Mouse (Mus musculus): Measurements from ENCODE around the gene Fbxo11. TPM values are rescaled to one million over a fixed set of nuclear protein-coding genes. Genes with fewer than 3 reads are reported as not detected.
"Not testable (repeated sequence)": the region's sequence is repeated elsewhere in the genome, so short reads cannot be mapped to it uniquely, and the experiment has no call there.

The Fbxo11 gene
- polyA plus RNA-seq, 1 experiment from 2014 or later, result 26.7 TPM

DNA sequence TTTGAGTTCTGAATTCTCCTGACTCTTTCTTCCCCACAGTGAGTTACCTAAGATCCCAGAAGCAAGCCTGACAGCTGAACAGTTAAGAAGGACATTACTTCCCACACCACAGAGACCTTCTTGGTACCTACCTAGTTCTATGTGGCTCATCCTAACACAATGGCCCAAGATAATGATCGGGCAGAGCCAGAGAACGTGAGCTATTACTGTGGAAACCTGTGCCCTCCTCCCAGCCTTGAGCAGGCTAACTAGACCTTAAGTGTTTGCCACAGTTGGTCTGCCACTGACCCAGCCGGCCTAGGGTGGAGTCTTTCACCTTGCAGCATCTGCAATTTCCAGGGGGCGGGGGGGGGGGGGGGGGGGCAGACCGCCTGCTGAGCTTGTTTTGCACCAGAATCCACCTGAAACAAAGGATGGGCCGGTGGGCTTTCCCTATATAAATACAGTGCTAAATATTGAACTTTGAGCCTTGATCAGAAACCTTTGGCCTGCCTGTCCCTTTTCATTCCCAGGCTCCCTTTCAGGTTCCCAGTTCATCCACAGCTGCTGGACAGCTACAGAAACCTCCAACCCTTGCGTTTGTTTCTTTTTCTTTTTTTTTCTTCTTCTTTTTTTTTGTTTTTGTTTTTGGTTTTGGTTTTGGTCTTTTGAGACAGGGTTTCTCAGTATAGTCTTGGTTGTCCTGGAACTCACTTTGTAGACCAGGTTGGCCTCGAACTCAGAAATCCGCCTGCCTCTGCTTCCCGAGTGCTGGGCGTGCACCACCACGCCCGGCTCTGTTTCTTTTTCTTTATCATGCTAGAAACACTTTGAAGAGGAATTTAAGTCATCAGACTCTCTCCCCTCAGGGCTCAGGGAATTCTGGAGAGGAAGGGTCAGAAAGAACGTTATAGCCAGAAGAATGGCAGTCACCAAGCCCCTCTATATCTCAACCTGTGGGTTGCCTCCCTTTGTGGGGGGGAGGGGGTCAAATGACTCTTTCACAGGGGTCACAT is 101.7 kb downstream of the Fbxo11 start:
- Histone ChIP-seq H3K4me2 (replicated peaks; ENCODE audit: low read depth, low read length) (no peak overlapping the region), H3K36me3 (ENCODE audit: control insufficient read depth, insufficient read depth, low read length) (no peaks in the 10 kb centered on the region), H3K27me3 (ENCODE audit: control insufficient read depth, insufficient read depth, low read length) (no peaks in the 10 kb centered on the region), H3K9me3 (ENCODE audit: control insufficient read depth, low read length) (0 out of 2 replicates have a peak, but pooled peaks cover 3% of the 10 kb centered on the region), H3K27ac (ENCODE audit: low read depth, low read length) (no peak overlapping the region), H3K9ac (ENCODE audit: low read depth, low read length) (no peak overlapping the region), H3K4me1 (ENCODE audit: control insufficient read depth, insufficient read depth, low read length) (no peaks in the 10 kb centered on the region), H3K4me3 (ENCODE audit: low read length) (no peak overlapping the region)
- no peak for ATAC-seq (ENCODE audit: low FRiP score, low TSS enrichment)
- WGBS, result 89% methylated on average over 13 of the region's 14 CpGs

DNA sequence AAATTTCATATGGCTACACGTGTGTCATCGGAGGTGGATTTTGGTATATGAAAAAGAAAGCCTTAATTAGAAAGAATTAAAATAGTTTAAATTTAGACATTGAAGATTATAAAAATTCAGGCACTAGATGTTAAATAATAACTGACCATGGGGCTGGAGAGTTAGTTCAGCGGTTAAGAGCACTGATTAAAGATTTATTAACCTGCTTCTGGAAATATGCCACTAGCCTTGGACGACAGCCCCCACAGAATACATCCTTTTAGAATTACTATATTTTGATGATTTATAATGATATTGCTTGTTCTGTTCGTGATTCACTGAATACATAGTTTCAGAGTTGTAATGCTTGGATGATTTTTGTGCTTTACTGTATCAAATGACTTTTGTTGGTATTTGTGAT is 105.2 kb downstream of the Fbxo11 start:
- H3K27ac ChIP-seq (ENCODE audit: low read depth, low read length); H3K4me2 ChIP-seq (replicated peaks; ENCODE audit: low read depth, low read length); ATAC-seq (ENCODE audit: low FRiP score, low TSS enrichment); H3K4me3 ChIP-seq (ENCODE audit: low read length); H3K9me3 ChIP-seq (ENCODE audit: control insufficient read depth, low read length); H3K36me3 ChIP-seq (ENCODE audit: control insufficient read depth, insufficient read depth, low read length); H3K27me3 ChIP-seq (ENCODE audit: control insufficient read depth, insufficient read depth, low read length); H3K4me1 ChIP-seq (ENCODE audit: control insufficient read depth, insufficient read depth, low read length); H3K9ac ChIP-seq (ENCODE audit: low read depth, low read length): not testable (repeated sequence)
- WGBS, result 74% methylated on average over 5 of the region's 5 CpGs

DNA sequence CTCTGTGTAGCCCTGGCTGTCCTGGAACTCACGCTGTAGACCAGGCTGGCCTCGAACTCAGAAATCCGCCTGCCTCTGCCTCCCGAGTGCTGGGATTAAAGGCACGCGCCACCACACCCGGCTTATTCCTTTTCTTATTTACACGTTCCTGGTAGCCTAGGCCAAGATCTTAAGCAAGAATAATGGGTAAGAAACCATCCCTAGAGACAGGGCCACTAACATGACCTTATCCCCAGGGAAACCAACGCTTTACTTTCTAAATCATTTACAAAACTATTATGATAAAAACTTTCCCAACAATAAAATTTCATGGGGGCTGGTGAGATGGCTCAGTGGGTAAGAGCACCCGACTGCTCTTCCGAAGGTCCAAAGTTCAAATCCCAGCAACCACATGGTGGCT is 105.7 kb downstream of the Fbxo11 start:
- 92% methylated on average over 11 of the region's 11 CpGs for WGBS
- not testable (repeated sequence) for H3K4me2 ChIP-seq (replicated peaks; ENCODE audit: low read depth, low read length); H3K4me1 ChIP-seq (ENCODE audit: control insufficient read depth, insufficient read depth, low read length); ATAC-seq (ENCODE audit: low FRiP score, low TSS enrichment); H3K27me3 ChIP-seq (ENCODE audit: control insufficient read depth, insufficient read depth, low read length); H3K9ac ChIP-seq (ENCODE audit: low read depth, low read length); H3K4me3 ChIP-seq (ENCODE audit: low read length); H3K27ac ChIP-seq (ENCODE audit: low read depth, low read length); H3K9me3 ChIP-seq (ENCODE audit: control insufficient read depth, low read length); H3K36me3 ChIP-seq (ENCODE audit: control insufficient read depth, insufficient read depth, low read length)

DNA sequence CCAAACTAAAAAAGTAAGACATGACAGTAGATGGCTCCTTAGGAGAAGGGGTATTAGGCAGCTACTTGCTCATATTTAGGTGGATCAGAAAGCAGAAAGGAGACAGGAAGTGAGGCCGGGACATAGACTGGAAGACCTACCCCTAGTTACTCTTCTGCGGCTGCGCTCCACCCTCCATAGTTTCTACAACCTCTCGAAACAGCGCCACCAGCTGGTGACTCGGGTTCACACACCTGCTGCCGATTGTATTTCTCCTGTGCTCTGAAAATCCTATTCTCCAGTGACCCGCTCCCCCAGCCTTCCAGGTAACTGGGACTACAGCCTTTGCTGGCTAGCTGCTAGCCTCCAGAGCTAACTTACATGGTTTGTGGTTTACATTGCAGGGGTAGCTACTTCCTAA is 106.8 kb downstream of the Fbxo11 start:
- ATAC-seq (ENCODE audit: low FRiP score, low TSS enrichment), result no peak
- H3K4me2 ChIP-seq (replicated peaks; ENCODE audit: low read depth, low read length), result no peak overlapping the region

DNA sequence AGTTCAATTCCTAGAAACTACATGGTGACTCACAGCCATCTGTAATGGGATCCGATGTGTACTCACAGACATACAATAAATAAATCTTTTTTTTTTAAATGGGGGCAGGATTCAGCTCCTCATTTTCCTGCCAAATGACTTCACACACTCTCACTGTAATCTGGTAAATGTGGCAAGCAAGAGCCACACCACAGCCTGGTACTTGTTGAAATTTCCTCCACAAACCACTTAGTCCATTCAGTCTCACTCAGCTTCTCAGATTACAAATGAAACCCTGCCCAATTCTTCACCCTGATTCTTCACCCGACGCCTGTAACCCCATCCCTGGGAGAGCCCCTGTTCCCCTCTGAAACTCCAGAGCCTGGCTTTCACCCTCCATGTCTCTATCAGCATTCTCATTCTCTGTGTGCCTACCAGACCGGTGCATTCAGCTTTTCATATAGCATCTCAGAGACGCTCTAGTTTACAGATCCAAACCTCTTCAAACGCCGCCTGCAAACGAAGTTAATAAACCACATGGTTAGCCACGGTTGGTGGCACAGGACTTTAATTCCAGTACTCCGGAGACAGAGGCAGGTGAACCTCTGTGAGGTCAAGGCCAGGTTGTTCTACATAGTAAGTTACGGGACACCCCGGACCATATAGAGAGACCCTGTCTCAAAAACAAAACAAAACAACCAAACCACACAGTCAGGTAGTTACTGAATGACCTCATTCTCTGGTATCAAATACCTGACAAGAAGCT is 107.8 kb downstream of the Fbxo11 start:
- no peak overlapping the region for H3K27ac ChIP-seq (ENCODE audit: low read depth, low read length)

More for the DNA sequence above, 106.8 kb downstream of the Fbxo11 start:
- no peak overlapping the region for H3K9ac ChIP-seq (ENCODE audit: low read depth, low read length)
- H3K4me3 ChIP-seq (ENCODE audit: low read length), result no peak overlapping the region
- H3K27ac ChIP-seq (ENCODE audit: low read depth, low read length), result no peak overlapping the region
- no peaks in the 10 kb centered on the region for H3K27me3 ChIP-seq (ENCODE audit: control insufficient read depth, insufficient read depth, low read length)
- H3K36me3 ChIP-seq (ENCODE audit: control insufficient read depth, insufficient read depth, low read length), result no peaks in the 10 kb centered on the region
- WGBS, result 69% methylated on average over 8 of the region's 8 CpGs
- no peaks in the 10 kb centered on the region for H3K9me3 ChIP-seq (ENCODE audit: control insufficient read depth, low read length)
- H3K4me1 ChIP-seq (ENCODE audit: control insufficient read depth, insufficient read depth, low read length), result no peaks in the 10 kb centered on the region

DNA sequence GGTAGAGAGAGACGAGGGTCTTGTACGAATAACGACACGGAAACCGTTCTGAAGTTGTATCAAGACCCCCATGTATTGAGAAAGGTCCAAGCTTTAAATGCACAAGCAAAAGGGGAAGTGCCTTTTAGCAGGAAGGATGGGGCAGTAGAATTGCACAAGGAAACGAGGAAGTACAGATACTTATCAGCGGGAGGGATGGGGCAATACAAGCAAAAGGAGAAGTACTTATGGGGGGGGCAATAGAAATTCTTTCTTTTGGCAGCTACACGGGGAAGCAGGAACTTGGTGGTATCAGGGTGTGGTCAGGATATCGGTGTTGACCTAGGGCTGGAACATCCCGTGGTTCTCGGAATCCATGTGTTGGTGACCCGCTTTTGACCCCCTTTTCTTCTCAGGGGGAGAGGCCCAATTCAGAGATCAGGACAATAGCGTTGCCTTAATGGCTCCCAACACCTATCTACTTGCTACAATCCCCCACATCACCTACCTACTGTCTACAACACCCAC is 110.4 kb downstream of the Fbxo11 start:
- not testable (repeated sequence) for H3K36me3 ChIP-seq (ENCODE audit: control insufficient read depth, insufficient read depth, low read length); H3K4me3 ChIP-seq (ENCODE audit: low read length); H3K4me1 ChIP-seq (ENCODE audit: control insufficient read depth, insufficient read depth, low read length); H3K27me3 ChIP-seq (ENCODE audit: control insufficient read depth, insufficient read depth, low read length); ATAC-seq (ENCODE audit: low FRiP score, low TSS enrichment); H3K9ac ChIP-seq (ENCODE audit: low read depth, low read length); H3K27ac ChIP-seq (ENCODE audit: low read depth, low read length); H3K9me3 ChIP-seq (ENCODE audit: control insufficient read depth, low read length); H3K4me2 ChIP-seq (replicated peaks; ENCODE audit: low read depth, low read length)
- 93% methylated on average over 13 of the region's 13 CpGs for WGBS

More for the DNA sequence above, 107.8 kb downstream of the Fbxo11 start:
- H3K9me3 ChIP-seq (ENCODE audit: control insufficient read depth, low read length), result no peaks in the 10 kb centered on the region
- no peak overlapping the region for H3K4me3 ChIP-seq (ENCODE audit: low read length)
- H3K27me3 ChIP-seq (ENCODE audit: control insufficient read depth, insufficient read depth, low read length), result no peaks in the 10 kb centered on the region
- 43% methylated on average over 12 of the region's 12 CpGs for WGBS
- no peaks in the 10 kb centered on the region for H3K4me1 ChIP-seq (ENCODE audit: control insufficient read depth, insufficient read depth, low read length)
- 0 out of 2 replicates have a peak, but pooled peaks have one; percentile 47 for ATAC-seq (ENCODE audit: low FRiP score, low TSS enrichment)
- no peak overlapping the region for H3K4me2 ChIP-seq (replicated peaks; ENCODE audit: low read depth, low read length)
- H3K9ac ChIP-seq (ENCODE audit: low read depth, low read length), result no peak overlapping the region
- no peaks in the 10 kb centered on the region for H3K36me3 ChIP-seq (ENCODE audit: control insufficient read depth, insufficient read depth, low read length)

DNA sequence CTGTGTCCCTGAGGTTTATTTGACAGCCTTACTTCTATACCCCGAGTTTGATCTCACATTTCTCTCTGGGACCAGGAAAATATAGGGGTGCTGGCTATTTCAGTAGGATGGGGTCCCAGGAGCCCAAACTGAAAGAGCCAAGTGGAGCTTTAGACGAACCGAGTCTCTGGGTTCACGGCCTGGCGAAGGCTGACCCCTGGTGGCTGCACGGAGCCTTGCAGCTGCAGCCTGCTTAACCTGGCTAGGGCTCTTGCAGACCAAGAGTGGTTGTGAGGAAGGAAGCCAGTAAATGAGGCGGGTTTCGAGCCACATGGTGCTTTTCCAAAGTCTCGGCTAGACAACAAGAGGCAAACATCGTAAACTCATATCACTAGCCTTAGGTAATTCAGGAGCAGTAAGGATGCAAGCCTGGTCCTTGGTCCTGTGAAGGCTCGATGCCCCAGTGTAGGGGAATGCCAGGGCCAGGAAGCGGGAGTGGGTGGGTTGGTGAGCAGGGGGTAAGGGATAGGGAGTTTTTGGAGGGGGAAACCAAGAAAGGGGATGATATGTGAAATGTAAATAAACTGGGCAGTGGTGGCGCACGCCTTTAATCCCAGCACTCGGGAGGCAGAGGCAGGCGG is 116.0 kb downstream of the Fbxo11 start:
- ATAC-seq (ENCODE audit: low FRiP score, low TSS enrichment), result peak; percentile 56; the same call in 1 of the 2 replicates
- H3K4me3 ChIP-seq (ENCODE audit: low read length), result no peak overlapping the region
- H3K4me2 ChIP-seq (replicated peaks; ENCODE audit: low read depth, low read length), result no peak overlapping the region
- no peaks in the 10 kb centered on the region for H3K27me3 ChIP-seq (ENCODE audit: control insufficient read depth, insufficient read depth, low read length)
- WGBS, result 45% methylated on average over 16 of the region's 16 CpGs
- 0 out of 2 replicates have a peak, but pooled peaks cover 2% of the 10 kb centered on the region for H3K9me3 ChIP-seq (ENCODE audit: control insufficient read depth, low read length)
- H3K4me1 ChIP-seq (ENCODE audit: control insufficient read depth, insufficient read depth, low read length), result no peaks in the 10 kb centered on the region
- no peaks in the 10 kb centered on the region for H3K36me3 ChIP-seq (ENCODE audit: control insufficient read depth, insufficient read depth, low read length)
- H3K9ac ChIP-seq (ENCODE audit: low read depth, low read length), result no peak overlapping the region
- H3K27ac ChIP-seq (ENCODE audit: low read depth, low read length), result no peak overlapping the region

All from kidney, embryonic 14.5 days (tissue).